Mouse (Mus musculus) midbrain, postnatal 0 days (tissue): ENCODE measurements around the gene Ttll12. TPM values are rescaled to one million over a fixed set of nuclear protein-coding genes. Genes with fewer than 3 reads are reported as not detected.

ENCODE experiments used
- ATAC-seq: fragments of 200-750 bp; cut with Nextera tagmentation; 2 replicates; pipeline ENCODE4 v1.8.0; 2017; ENCODE audit warnings: moderate number of reproducible peaks, mild to moderate bottlenecking, moderate TSS enrichment, moderate library complexity; ENCODE audit not compliant: low FRiP score
- DNase-seq: peaks from one replicate; pipeline ENCODE4 v3.0.0-alpha.2; 2015; ENCODE audit warnings: low spot score
- H3K27ac ChIP-seq: fragments of 300-500 bp; sonication (generic); 2 replicates; pipeline ENCODE4 v1.5.1; 2014; ENCODE audit warnings: low read depth, mild to moderate bottlenecking, low read length, mixed read lengths
- H3K27me3 ChIP-seq: fragments of 300-500 bp; sonication (generic); 2 replicates; pipeline ENCODE4 v1.6.1; 2014; ENCODE audit warnings: low read length, control low read depth, mixed read lengths; ENCODE audit not compliant: insufficient read depth
- H3K36me3 ChIP-seq: fragments of 300-500 bp; sonication (generic); 2 replicates; pipeline ENCODE4 v1.6.1; 2014; ENCODE audit warnings: low read length, control low read depth, mixed read lengths; ENCODE audit not compliant: insufficient read depth
- H3K4me1 ChIP-seq: fragments of 300-500 bp; sonication (generic); 2 replicates; pipeline ENCODE4 v1.6.1; 2014; ENCODE audit warnings: mild to moderate bottlenecking, control low read depth, antibody characterized with exemption, low read length, mixed read lengths; ENCODE audit not compliant: insufficient read depth
- H3K4me2 ChIP-seq: fragments of 300-500 bp; sonication (generic); 2 replicates; pipeline ENCODE4 v1.6.1; 2014; ENCODE audit warnings: low read depth, mild to moderate bottlenecking, low read length, mixed read lengths; ENCODE audit not compliant: poor library complexity, severe bottlenecking
- H3K4me3 ChIP-seq: fragments of 300-500 bp; sonication (generic); 2 replicates; pipeline ENCODE4 v1.5.1; 2014; ENCODE audit warnings: low read depth, mild to moderate bottlenecking, low read length, moderate library complexity
- H3K9ac ChIP-seq: fragments of 300-500 bp; sonication (generic); replicated peaks from 2 replicates; pipeline ENCODE4 v1.6.1; 2014; ENCODE audit warnings: mild to moderate bottlenecking, low read length, moderate library complexity, mixed read lengths; ENCODE audit not compliant: poor library complexity, severe bottlenecking
- H3K9me3 ChIP-seq: fragments of 300-500 bp; sonication (generic); 2 replicates; pipeline ENCODE4 v1.6.1; 2016; ENCODE audit warnings: low read length, control low read depth
- CTCF ChIP-seq: IDR thresholded peaks from 2 replicates; pipeline ENCODE4 v1.5.1; 2016; ENCODE audit warnings: antibody characterized with exemption, mild to moderate bottlenecking
- WGBS: fragments of 180-500 bp; shearing (Covaris S2); extraction: QIAGEN DNeasy Blood & Tissue Kit; methylation state at CpG from one replicate; pipeline ENCODE4 v1.1.7; 2014; 5-methylcytosine and 5-hydroxymethylcytosine counted together
- polyA plus RNA-seq: library from polyadenylated mRNA; unstranded; fragments of >200 nt; fragmentation: Nextera tagmentation; extraction: Ambion mirVana; gene quantifications from 2 replicates; pipeline ENCODE4 v1.2.1, GENCODE M21; 2015
- total RNA-seq: library from RNA; depleted of rRNA; stranded (reverse); fragments of >200 nt; gene quantifications from 2 replicates; pipeline ENCODE4 v1.2.3, GENCODE M21; 2014

The Ttll12 gene
- total and polyA plus RNA-seq, 2 experiments from 2014 or later: 39.1 to 56.4 TPM

DNA sequence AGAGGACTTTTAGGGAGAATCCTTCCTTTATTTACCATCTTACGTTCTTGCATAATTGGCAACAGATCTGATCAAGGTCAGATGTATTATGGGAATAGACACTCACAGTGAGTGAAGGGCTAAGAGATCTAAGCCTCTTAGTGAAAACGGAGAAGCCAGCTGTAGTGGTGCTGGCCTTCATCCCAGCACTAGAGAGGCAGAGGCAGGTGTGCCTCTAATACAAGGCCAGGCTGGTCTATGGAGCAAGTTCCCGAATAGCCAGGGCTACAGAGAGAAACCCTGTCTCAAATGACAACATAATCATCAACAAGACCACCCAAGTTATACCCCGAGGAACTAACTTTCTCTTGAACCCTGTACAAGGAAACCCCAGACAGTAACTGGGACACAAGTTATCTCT is 12.0 kb downstream of the Ttll12 start:
- Histone ChIP-seq H3K27me3 (no peaks in the 10 kb centered on the region), H3K4me3 (no peak overlapping the region), H3K36me3 (peaks cover 77% of the 10 kb centered on the region), H3K9ac (no peak overlapping the region), H3K27ac (no peak overlapping the region), H3K4me1 (no peaks in the 10 kb centered on the region), H3K9me3 (no peaks in the 10 kb centered on the region), H3K4me2 (no peak overlapping the region)
- no peak for TF ChIP-seq CTCF
- WGBS: 72% methylated on average over 4 of the region's 4 CpGs
- no peak for DNase-seq
- ATAC-seq: no peak

DNA sequence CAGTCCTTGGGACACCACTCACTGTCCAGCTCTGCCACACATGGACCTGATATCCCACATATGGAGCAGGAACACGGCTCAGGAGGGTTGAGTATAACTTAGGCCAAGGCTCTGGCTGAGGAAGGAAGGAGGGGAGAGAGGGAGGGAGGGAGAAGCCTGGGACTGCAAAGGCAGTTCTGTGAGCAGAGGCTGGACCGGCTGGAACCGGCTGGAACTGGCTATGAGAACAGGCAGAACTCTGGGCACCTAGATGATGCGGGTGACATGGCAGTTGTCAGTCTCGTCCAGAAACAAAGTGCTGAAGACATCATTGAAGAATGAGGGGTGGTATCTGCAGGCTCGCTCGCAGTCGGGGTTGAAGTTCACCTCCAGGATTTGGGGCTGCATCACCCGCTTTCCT is 18.3 kb downstream of the Ttll12 start:
- 95% methylated on average over 9 of the region's 9 CpGs for WGBS

DNA sequence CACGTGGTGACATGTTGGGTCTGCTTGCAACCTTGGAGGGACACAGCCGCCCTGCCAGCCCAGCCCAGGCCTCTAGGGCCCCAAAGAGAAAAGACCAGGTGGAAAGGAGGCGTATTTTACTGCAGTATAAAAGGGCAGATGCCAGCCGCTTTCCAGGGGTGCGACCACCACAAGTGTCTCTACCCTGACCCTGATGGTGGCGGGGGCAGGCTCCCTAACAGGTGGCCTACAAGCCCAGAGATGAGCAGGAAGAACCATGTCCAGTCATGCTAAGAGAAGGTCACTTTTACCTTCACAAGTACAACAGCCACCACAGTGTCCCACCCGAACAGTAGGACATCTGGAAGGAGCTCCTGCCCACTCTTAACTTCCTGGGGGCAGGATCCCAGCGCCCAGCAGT is 19.4 kb downstream of the Ttll12 start:
- Histone ChIP-seq H3K27ac (no peak overlapping the region), H3K4me1 (no peaks in the 10 kb centered on the region), H3K9me3 (no peaks in the 10 kb centered on the region), H3K4me2 (no peak overlapping the region), H3K4me3 (no peak overlapping the region), H3K27me3 (no peaks in the 10 kb centered on the region), H3K9ac (no peak overlapping the region), H3K36me3 (peaks cover 58% of the 10 kb centered on the region)
- no peak for TF ChIP-seq CTCF
- ATAC-seq (no peak), DNase-seq (no peak)
- 92% methylated on average over 8 of the region's 8 CpGs for WGBS

More for the DNA sequence above, 18.3 kb downstream of the Ttll12 start:
- Histone ChIP-seq H3K9me3 (no peaks in the 10 kb centered on the region), H3K9ac (no peak overlapping the region), H3K4me1 (no peaks in the 10 kb centered on the region), H3K4me3 (no peak overlapping the region), H3K27ac (no peak overlapping the region), H3K4me2 (no peak overlapping the region), H3K27me3 (no peaks in the 10 kb centered on the region), H3K36me3 (peaks cover 69% of the 10 kb centered on the region)
- DNase-seq (no peak), ATAC-seq (no peak)
- no peak for TF ChIP-seq CTCF

DNA sequence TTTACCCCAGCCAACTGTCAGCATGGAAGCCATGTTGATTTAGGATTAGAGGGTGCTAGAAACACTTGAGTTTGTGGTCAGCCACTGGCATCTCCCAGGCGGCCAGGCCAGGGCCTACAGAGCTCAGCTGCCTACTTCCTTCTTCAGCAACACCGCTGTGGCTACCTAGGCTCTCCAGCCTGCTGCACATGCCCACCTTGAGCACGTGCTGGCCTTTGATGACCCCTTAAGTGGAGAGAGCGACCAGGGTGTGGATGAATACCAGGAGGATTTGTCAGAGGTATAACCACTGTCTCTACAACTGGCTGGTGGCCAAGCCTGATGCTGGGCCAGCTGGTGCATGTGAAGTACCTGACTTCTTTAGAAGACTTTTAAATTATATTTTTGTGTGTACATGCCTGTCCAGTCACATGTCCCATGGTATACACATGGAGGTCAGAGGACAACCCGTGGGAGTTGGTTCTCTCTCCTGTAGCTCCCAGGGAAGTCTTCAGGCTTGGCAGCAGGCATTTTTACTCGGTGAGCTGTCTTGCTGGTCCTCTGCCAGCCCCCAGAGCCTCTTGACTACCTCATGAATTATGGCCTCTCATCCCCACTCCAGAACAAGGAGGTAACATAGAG is 20.1 kb downstream of the Ttll12 start:
- DNase-seq (no peak), ATAC-seq (no peak)
- Histone ChIP-seq H3K27me3 (no peaks in the 10 kb centered on the region), H3K36me3 (peaks cover 51% of the 10 kb centered on the region), H3K27ac (no peak overlapping the region), H3K4me2 (no peak overlapping the region), H3K9me3 (no peaks in the 10 kb centered on the region), H3K4me3 (no peak overlapping the region), H3K9ac (no peak overlapping the region), H3K4me1 (no peaks in the 10 kb centered on the region)
- TF ChIP-seq CTCF: no peak
- 91% methylated on average over 6 of the region's 6 CpGs for WGBS

DNA sequence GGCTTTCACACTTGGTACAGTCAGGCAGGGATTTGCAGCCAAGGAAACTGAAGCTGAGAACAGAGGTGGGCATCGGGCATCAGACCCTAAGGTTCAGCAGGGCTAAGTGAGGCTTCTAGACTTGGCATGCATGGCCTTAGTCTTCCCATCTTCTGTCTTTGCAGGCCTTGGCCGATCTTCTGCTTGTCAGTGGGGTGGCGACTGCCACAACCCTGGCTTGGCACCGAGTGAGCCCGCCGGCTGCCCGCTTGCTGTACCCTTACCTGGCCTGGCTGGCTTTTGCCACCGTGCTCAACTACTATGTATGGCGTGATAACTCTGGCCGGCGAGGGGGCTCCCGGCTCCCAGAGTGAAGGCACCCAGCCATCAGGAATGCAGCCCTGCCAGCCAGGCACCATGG is 21.4 kb downstream of the Ttll12 start:
- H3K4me3 ChIP-seq: no peak overlapping the region
- no peak overlapping the region for H3K27ac ChIP-seq
- H3K9ac ChIP-seq: no peak overlapping the region
- TF ChIP-seq CTCF: no peak
- 95% methylated on average over 12 of the region's 12 CpGs for WGBS
- DNase-seq (no peak), ATAC-seq (no peak)
- H3K9me3 ChIP-seq: no peaks in the 10 kb centered on the region
- no peaks in the 10 kb centered on the region for H3K27me3 ChIP-seq
- no peaks in the 10 kb centered on the region for H3K4me1 ChIP-seq
- H3K4me2 ChIP-seq: no peak overlapping the region
- peaks cover 39% of the 10 kb centered on the region for H3K36me3 ChIP-seq

DNA sequence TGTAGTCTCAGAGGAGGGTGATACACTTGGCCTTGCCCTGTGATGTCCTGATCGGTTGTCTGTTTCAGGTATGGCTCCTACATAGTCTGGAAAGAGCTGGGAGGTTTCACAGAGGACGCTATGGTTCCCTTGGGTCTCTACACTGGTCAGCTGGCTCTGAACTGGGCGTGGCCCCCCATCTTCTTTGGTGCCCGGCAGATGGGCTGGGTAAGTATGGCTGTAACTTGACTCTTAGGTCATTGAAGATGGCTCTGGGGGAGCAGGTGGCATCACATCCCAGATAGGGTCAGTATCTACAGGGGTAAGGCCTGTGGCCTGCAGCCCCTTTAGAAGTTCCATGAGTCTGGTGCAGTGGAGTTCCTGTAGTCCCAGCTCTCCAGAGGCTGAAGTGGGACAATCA is 22.8 kb downstream of the Ttll12 start:
- WGBS: 90% methylated on average over 4 of the region's 4 CpGs
- no peak for ATAC-seq
- Histone ChIP-seq H3K27me3 (no peaks in the 10 kb centered on the region), H3K36me3 (peaks cover 27% of the 10 kb centered on the region), H3K27ac (no peak overlapping the region), H3K4me1 (no peaks in the 10 kb centered on the region), H3K9me3 (no peaks in the 10 kb centered on the region), H3K9ac (no peak overlapping the region), H3K4me2 (no peak overlapping the region), H3K4me3 (no peak overlapping the region)
- no peak for DNase-seq
- TF ChIP-seq CTCF: no peak
